Mouse (Mus musculus) E14TG2a.4 (cell line): ENCODE results near the gene Nt5m.

Experiments used
- CTCF ChIP-seq: conservative IDR thresholded peaks from 2 replicates; pipeline ENCODE4 v1.5.1; 2014; ENCODE audit warnings: low read length
- NANOG ChIP-seq: IDR thresholded peaks from 2 replicates; pipeline ENCODE4 v1.6.1; 2014; ENCODE audit warnings: borderline replicate concordance, low read length, mixed read lengths

GRCm38 (mm10) chr11:59804409-59805110, 34.7 kb upstream of the Nt5m start:
- TF ChIP-seq CTCF (no peak), NANOG (no peak)
